Mouse (Mus musculus): ENCODE measurements around the gene Zfp248. TPM values are rescaled to one million over a fixed set of nuclear protein-coding genes. Genes with fewer than 3 reads are reported as not detected.

Gene Zfp248
- 0.10 and 0.15 TPM in 2 replicates for polyA plus RNA-seq (2012; rRNA removed)

GRCm38 (mm10) chr6:118455042-118455631, at the start of gene Zfp248:
Gene Zfp248 (minus strand): TSS chr6:118455528.
- WGBS: under 1% methylated on average over 43 of the region's 43 CpGs
- TF ChIP-seq CTCF (IDR thresholded peaks at IDR 0.05; ENCODE audit: extremely low read depth, insufficient read length, insufficient replicate concordance, low read depth, low read length): 0 out of 2 replicates have a peak, but pooled peaks have one; percentile 18
- 0 out of 2 replicates have a peak, but pooled peaks have one; percentile 15 for TF ChIP-seq POLR2A (IDR thresholded peaks at IDR 0.05; ENCODE audit: low read depth, low read length)
- peak within 1 kb of the TSS; percentile 73 for H3K27ac ChIP-seq (ENCODE audit: insufficient read depth, low read depth, low read length)
- no peaks in the 10 kb centered on the region for H3K4me1 ChIP-seq (ENCODE audit: control insufficient read depth, insufficient read depth, insufficient read length, low read length)
- H3K36me3 ChIP-seq (ENCODE audit: control insufficient read depth, insufficient read depth, low read length): no peaks in the 10 kb centered on the region
- no peaks in the 10 kb centered on the region for H3K27me3 ChIP-seq (ENCODE audit: control insufficient read depth, insufficient read depth, low read length)
- H3K4me3 ChIP-seq (ENCODE audit: low read depth, low read length): peak within 1 kb of the TSS; percentile 85

GRCm38 (mm10) chr6:118499010-118499409, 43.7 kb upstream of the Zfp248 start:
- H3K4me1 ChIP-seq (ENCODE audit: control insufficient read depth, insufficient read depth, insufficient read length, low read length): no peaks in the 10 kb centered on the region
- 87% methylated on average over 7 of the region's 7 CpGs for WGBS
- H3K36me3 ChIP-seq (ENCODE audit: control insufficient read depth, insufficient read depth, low read length): no peaks in the 10 kb centered on the region

GRCm38 (mm10) chr6:118482125-118482524, 26.8 kb upstream of the Zfp248 start:
- Histone ChIP-seq H3K4me3 (ENCODE audit: low read depth, low read length) (no peak overlapping the region), H3K4me1 (ENCODE audit: control insufficient read depth, insufficient read depth, insufficient read length, low read length) (no peaks in the 10 kb centered on the region), H3K27ac (ENCODE audit: insufficient read depth, low read depth, low read length) (no peak overlapping the region), H3K27me3 (ENCODE audit: control insufficient read depth, insufficient read depth, low read length) (no peaks in the 10 kb centered on the region; the same call in 1 of the 2 replicates), H3K36me3 (ENCODE audit: control insufficient read depth, insufficient read depth, low read length) (no peaks in the 10 kb centered on the region)
- TF ChIP-seq CTCF (IDR thresholded peaks at IDR 0.05; ENCODE audit: extremely low read depth, insufficient read length, insufficient replicate concordance, low read depth, low read length): no peak
- no peak for TF ChIP-seq POLR2A (IDR thresholded peaks at IDR 0.05; ENCODE audit: low read depth, low read length)
- WGBS: 82% methylated on average over 1 of the region's 1 CpGs

More at GRCm38 (mm10) chr6:118499010-118499409, 43.7 kb upstream of the Zfp248 start:
- no peak for TF ChIP-seq CTCF (IDR thresholded peaks at IDR 0.05; ENCODE audit: extremely low read depth, insufficient read length, insufficient replicate concordance, low read depth, low read length)
- no peak for TF ChIP-seq POLR2A (IDR thresholded peaks at IDR 0.05; ENCODE audit: low read depth, low read length)
- H3K4me3 ChIP-seq (ENCODE audit: low read depth, low read length): no peak overlapping the region
- H3K27me3 ChIP-seq (ENCODE audit: control insufficient read depth, insufficient read depth, low read length): no peaks in the 10 kb centered on the region
- no peak overlapping the region for H3K27ac ChIP-seq (ENCODE audit: insufficient read depth, low read depth, low read length)

- 2% methylated on average over 47 of the region's 57 CpGs for WGBS
These were observed 23.8 kb upstream of the Zfp248 start, which contains the start of gene Zfp9 for GRCm38 (mm10) chr6:118478957-118479708. Gene Zfp9 (minus strand): TSS chr6:118479320.

GRCm38 (mm10) chr6:118477875-118478785, 22.8 kb upstream of the Zfp248 start:
- Histone ChIP-seq H3K27ac (ENCODE audit: insufficient read depth, low read depth, low read length) (no peak overlapping the region), H3K36me3 (ENCODE audit: control insufficient read depth, insufficient read depth, low read length) (no peaks in the 10 kb centered on the region), H3K27me3 (ENCODE audit: control insufficient read depth, insufficient read depth, low read length) (no peaks in the 10 kb centered on the region; the same call in 1 of the 2 replicates), H3K4me3 (ENCODE audit: low read depth, low read length) (peak overlapping the region; percentile 48), H3K4me1 (ENCODE audit: control insufficient read depth, insufficient read depth, insufficient read length, low read length) (no peaks in the 10 kb centered on the region)
- TF ChIP-seq POLR2A (IDR thresholded peaks at IDR 0.05; ENCODE audit: low read depth, low read length) (no peak), CTCF (IDR thresholded peaks at IDR 0.05; ENCODE audit: extremely low read depth, insufficient read length, insufficient replicate concordance, low read depth, low read length) (no peak)
- WGBS: 57% methylated on average over 10 of the region's 10 CpGs

More at GRCm38 (mm10) chr6:118478957-118479708, 23.8 kb upstream of the Zfp248 start, which contains the start of gene Zfp9:
- H3K27me3 ChIP-seq (ENCODE audit: control insufficient read depth, insufficient read depth, low read length): no peaks in the 10 kb centered on the region; the same call in 1 of the 2 replicates
- H3K4me3 ChIP-seq (ENCODE audit: low read depth, low read length): peak within 1 kb of the TSS; percentile 68
- no peaks in the 10 kb centered on the region for H3K36me3 ChIP-seq (ENCODE audit: control insufficient read depth, insufficient read depth, low read length)
- H3K27ac ChIP-seq (ENCODE audit: insufficient read depth, low read depth, low read length): peak within 1 kb of the TSS; percentile 35
- H3K4me1 ChIP-seq (ENCODE audit: control insufficient read depth, insufficient read depth, insufficient read length, low read length): no peaks in the 10 kb centered on the region
- TF ChIP-seq POLR2A (IDR thresholded peaks at IDR 0.05; ENCODE audit: low read depth, low read length): peak; percentile 60
- TF ChIP-seq CTCF (IDR thresholded peaks at IDR 0.05; ENCODE audit: extremely low read depth, insufficient read length, insufficient replicate concordance, low read depth, low read length): no peak

- Histone ChIP-seq H3K27ac (ENCODE audit: insufficient read depth, low read depth, low read length) (no peak overlapping the region), H3K4me1 (ENCODE audit: control insufficient read depth, insufficient read depth, insufficient read length, low read length) (no peaks in the 10 kb centered on the region), H3K36me3 (ENCODE audit: control insufficient read depth, insufficient read depth, low read length) (no peaks in the 10 kb centered on the region; the same call in 1 of the 2 replicates), H3K27me3 (ENCODE audit: control insufficient read depth, insufficient read depth, low read length) (no peaks in the 10 kb centered on the region; the same call in 1 of the 2 replicates), H3K4me3 (ENCODE audit: low read depth, low read length) (no peak overlapping the region)
- 87% methylated on average over 15 of the region's 15 CpGs for WGBS
- no peak for TF ChIP-seq CTCF (IDR thresholded peaks at IDR 0.05; ENCODE audit: extremely low read depth, insufficient read length, insufficient replicate concordance, low read depth, low read length)
- no peak for TF ChIP-seq POLR2A (IDR thresholded peaks at IDR 0.05; ENCODE audit: low read depth, low read length)
These were observed 6.9 kb upstream of the Zfp248 start for GRCm38 (mm10) chr6:118462069-118462705.

Measured in small intestine, adult 2 months (tissue).